Mouse (Mus musculus) kidney, postnatal 25 days (tissue): ENCODE data around the gene C2cd2.
"Not testable (repeated sequence)": the region's sequence is repeated elsewhere in the genome, so short reads cannot be mapped to it uniquely, and the experiment has no call there.

ENCODE experiments used
- DNase-seq, 2 experiments: peaks; one replicate each; pipeline ENCODE4 v3.0.0; 2021; ENCODE audit warnings: mixed read lengths in 2 of 2

Gene C2cd2

DNA sequence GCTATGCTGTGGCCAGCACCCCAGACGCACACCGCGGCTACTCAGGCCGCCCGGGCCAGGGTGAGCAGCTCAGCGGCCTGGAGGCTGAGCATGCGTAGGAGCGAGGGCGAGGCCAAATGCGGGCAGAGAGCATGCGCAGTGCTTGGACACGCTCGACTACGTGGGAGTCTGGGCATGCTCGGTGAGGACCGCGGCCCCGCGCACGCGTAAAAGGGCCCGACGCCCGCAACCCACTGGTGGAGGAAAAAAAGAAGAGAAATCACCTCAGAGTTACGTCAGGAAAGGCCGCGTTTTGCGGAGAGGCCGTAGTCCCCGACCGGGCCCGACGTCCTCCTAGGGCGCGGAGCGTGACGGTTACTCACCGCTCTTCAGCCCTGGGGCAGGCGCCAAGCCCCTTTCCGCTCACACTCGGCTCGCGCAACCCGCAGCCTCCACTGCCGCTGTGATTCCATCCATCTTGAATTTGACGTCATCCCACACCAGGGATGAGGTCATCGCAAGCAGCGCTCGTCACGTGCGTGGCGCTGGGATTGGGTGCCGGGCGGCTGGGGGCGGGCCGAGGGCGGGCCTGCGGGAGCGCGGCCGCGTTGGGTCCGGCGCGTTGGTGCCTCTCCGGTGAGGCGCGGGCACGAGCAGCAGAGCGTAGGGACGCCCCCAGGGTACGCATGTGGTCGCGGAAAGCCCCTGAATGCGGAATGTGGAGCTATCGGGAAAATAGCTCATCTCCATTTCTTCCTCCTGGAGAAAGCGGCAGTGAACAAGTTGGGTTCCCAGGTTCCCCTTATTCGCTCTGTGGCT is at the start of gene C2cd2, which contains the start of gene Zbtb21:
TSS of gene C2cd2 (minus strand) at position 448 of the 798 bp plus-strand sequence.
TSS of gene Zbtb21 (minus strand) at position 472 of the 798 bp plus-strand sequence.
- peak; percentile 97 to 98 for DNase-seq

GRCm38 (mm10) chr16:97997383-97997731 is 35.0 kb upstream of the C2cd2 start:
- not testable (repeated sequence) for DNase-seq

DNA sequence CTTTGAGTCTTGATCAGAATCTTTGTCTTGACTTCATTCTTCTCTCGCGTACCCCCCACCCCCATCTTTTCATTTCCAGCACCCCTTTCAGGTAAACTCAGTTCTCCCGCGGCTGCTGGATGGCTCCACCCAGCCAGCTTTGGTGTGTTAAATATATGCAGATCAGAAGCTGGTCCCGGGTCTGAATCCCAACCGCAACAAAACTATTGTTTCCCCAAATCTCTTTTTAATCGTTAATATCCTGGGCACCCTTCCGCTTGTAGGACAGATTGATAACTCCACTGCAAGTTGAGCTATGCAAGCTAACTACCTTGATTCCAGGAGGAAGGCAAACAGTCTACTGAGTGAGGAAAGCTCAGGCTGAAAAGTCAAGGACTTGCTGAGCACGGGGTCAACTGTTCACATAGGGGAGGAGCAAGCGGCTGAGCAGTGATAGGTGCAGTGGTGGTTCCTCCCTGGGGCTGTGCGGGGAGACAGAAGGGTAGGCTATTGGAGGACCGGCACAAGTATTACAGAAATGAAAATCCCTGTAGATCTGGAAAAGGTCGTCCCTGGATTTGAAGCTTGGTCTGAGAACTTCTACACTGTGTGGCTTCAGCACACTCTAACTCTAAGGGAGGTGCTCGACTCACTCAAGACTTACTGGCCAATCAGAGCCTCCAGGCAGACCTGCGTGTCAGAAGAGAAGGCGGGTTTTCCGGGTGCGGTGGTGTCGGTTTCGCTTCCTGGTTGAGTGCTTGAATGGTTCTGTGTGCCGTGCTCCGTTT is 34.4 kb upstream of the C2cd2 start, which contains the start of gene B230307C23Rik:
TSS of gene B230307C23Rik (plus strand) at position 700 of the 767 bp plus-strand sequence.
- peak; percentile 89 to 94 for DNase-seq

GRCm38 (mm10) chr16:97995849-97996615 is 33.6 kb upstream of the C2cd2 start:
- DNase-seq = no peak

DNA sequence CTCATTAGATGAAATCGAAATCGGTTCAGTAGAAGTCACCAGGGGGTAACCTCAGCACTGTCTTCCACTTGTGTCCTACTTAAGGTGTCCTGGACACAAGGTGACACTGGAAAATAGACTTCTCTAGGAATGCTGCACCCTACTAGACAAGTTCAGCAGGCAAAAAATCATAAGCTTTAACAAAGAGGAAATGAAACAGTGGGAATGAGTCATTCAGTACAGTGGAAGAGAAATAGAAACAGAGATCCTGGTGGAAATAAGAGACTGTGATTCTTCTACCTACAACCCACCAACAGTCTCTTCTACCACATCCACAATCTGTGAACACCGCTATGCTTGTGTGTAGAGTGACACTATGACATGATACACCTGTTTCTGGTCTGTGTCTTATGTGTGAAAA is 30.1 kb upstream of the C2cd2 start:
- DNase-seq = not testable (repeated sequence)

DNA sequence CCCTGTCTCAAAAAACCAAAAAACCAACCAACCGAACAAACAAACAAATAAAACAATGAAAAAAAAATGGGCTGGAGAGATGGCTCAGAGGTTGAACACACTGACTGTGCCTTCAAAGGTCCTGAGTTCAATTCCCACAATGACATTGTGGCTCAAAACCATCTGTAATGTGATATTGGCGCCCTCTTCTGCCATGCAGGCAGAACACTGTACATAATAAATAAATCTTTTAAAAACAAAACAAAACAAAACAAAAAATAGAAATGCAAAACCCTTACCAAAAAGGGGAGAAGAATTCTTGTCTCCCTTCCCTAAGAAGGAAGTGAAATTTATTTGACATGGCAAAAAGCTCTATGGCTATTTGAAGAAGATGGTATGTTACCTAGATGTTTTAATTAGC is 29.1 kb upstream of the C2cd2 start:
- no peak for DNase-seq

DNA sequence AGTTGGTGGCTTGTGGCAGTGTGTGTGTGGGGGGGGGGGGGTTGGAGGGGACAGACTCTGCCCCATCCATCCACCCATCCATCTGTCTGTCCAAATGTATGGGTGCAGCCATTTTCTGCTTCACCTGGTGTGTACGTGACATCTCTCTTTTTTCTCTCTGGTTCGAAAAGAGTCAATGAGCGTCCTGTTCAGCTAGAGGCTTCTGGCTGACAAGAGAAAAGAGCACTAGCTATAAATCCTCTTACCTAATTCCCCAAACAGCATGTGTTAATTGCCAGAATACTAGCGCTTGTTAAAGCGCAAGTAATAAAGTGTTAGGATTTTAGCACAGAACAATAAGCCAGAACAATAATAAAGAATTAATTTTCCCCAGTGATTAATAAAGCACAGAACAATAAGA is 22.2 kb upstream of the C2cd2 start:
- DNase-seq = no peak

GRCm38 (mm10) chr16:97981362-97981761 is 19.0 kb upstream of the C2cd2 start:
- no peak for DNase-seq

GRCm38 (mm10) chr16:97977722-97978121 is 15.3 kb upstream of the C2cd2 start:
- DNase-seq = no peak

DNA sequence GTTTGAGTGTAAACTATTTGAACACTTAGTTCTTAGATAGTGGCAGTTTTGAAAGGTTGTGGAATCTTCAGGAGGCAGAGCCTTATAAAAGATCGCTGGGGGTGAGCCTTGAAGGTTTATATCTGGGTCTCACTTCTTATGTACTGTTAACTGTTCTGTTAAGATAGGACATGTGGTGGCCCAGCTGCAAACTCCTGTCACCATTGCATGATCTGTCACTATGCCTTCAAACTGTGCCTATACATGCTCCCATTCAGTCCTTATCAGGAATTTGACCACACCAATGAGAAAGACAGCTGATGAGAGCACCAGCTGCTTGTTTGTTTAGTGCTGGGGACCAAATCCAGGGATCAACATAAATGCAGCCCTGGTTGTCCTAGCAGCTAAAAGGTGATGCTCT is 14.9 kb upstream of the C2cd2 start:
- no peak for DNase-seq

DNA sequence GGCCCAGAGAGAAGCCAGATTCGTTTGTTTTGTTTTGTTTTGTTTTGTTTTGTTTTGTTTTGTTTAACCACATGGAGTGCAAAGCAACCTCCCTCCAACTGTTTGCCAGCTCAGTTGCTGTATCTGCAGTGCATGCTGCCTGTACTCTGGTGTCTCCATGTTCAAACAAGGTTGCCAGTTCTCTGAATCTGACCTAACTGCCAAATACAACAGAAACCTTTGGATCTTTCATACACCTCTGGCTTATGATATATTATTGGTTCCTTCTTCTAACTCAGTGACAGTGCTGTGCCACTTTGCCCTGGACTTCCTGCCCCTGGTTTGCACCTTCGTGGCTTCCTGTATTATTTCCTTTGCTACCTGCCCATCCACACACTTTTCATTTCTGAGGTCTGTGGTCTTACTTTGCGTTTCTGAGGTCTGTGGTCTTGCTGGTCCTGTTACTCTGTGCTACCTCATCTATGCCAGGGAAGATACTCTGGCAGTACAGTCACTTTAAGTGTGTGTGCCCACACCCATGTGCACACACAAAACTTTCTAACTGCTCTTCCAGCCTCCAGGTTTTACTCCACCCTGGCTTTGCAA is 1.6 kb upstream of the C2cd2 start:
- DNase-seq = no peak

GRCm38 (mm10) chr16:97961381-97962150 is 832 bp downstream of the C2cd2 start:
- no peak for DNase-seq

DNA sequence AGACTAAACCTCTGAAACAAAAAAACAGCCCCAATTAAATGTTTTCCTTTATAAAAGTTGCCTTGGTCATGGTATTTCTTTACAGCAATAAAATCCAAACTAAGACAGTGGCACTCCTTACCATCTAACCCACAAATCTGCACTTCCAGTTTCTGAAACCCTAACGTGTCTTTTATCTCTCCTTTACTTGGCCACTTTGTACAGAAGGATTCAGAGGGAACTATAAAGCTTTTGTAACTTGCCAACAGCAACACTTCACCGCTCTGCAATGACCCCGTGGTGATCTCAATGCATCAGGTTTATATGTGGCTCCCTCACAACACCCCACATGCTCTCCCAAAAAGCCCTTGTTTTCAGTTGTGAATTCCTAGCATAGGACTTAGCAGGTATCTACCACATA is 2.0 kb downstream of the C2cd2 start:
- no peak for DNase-seq

DNA sequence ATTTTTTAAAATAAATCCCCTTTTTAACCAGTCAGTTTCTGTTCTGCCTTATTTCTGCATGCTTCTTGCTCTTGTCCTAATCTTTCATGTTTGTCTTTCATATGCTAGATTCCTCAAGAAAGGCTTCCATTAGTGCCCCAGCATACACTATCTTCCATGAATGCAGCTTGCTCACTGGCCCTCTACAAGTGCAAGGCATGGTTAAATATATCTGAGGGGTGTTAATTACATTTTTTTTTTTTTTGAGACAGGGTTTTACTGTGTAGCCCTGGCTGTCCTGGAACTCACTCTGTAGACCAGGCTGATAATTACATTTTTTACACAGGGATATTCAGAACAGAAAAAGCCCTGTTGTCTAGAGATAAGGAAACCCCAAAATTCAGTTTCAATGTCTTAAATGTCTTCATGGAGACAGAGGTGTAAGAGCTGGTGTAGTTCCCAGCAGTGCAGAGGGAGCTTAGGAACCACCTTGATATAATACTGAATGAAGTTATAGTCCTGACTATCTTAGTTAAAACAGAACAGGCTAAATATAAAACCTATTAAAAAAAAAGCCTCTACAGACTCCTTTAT is 3.9 kb downstream of the C2cd2 start:
- DNase-seq = no peak

GRCm38 (mm10) chr16:97957626-97958025 is 4.8 kb downstream of the C2cd2 start:
- no peak for DNase-seq

- DNase-seq = no peak
Measured at GRCm38 (mm10) chr16:97956011-97956410, 6.4 kb downstream of the C2cd2 start.

- no peak for DNase-seq
Measured at GRCm38 (mm10) chr16:97953300-97953699, 9.1 kb downstream of the C2cd2 start.

DNA sequence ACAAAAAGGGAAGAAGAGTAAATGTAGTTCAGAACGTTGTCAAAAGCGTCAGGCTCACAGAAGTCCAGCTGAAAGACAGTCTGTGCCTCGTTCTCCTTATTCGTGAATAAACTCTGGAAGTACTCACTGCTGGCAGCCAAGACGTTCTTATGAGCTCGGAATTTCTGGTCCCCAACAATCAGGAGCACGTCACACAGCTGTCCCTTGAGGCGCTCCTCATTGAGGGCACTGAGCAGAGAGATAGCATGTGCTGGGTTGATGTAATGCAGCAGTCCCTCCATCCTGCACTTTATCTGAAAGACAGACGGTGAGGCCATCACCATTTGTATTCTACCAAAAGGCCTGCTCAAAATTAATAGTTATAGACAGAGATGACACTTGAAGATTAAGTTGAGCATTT is 9.6 kb downstream of the C2cd2 start:
- DNase-seq = no peak

DNA sequence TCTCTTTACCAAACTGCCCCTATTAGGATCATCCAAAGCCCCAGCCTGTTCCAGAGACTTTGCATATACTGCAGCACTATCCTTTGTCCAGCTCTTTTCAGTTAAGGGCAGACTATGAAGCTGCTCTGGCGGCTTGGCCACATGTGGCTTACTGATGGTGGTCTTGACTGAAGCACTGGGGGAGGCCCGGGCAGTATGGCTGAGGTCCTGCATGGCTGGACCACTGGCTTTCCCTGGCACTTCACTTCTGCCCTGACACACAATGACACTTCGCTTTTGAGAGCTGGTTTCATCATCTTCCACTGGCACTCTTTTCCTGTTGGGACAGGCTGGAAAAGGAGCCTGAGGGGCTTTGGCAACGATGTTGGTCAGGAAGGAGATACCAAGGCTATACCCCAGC is 10.0 kb downstream of the C2cd2 start:
- no peak for DNase-seq

DNA sequence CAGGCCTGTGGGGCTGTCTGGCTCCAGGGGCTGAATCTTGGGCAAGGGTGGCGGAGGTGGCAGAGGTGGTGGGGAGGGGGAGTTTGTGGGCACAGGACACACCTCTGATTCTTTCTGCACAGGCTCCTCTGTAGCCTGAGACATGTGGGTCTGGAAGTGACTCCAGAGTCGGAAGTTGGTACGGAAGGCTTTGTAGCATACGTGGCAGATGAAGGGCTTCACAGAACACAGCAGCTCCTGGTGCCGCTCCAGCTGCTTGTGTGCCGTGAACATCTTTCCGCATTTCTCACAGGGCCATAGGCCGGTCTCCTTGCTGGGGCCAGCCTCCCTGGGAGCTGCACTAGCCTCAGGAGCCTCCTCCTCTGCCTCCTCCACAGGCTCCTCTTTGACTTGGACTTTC is 12.3 kb downstream of the C2cd2 start:
- DNase-seq = no peak

- no peak for DNase-seq
Measured at GRCm38 (mm10) chr16:97948836-97949235, 13.6 kb downstream of the C2cd2 start.

- not testable (repeated sequence) for DNase-seq
Measured at GRCm38 (mm10) chr16:97946993-97947392, 15.4 kb downstream of the C2cd2 start.
